Mouse (Mus musculus): Measurements from ENCODE around the gene Npl. TPM values are rescaled to one million over a fixed set of nuclear protein-coding genes. Genes with fewer than 3 reads are reported as not detected.

Gene Npl
- total and polyA plus RNA-seq, 2 experiments from 2014 or later = 0.57 to 3.2 TPM

GRCm38 (mm10) chr1:153559126-153559647 is 9.3 kb upstream of the Npl start:
- peak; percentile 76 for DNase-seq (ENCODE audit: low spot score)
- H3K36me3 ChIP-seq (replicated peaks; ENCODE audit: control insufficient read depth, insufficient read depth, low read length) = no peaks in the 10 kb centered on the region
- H3K9me3 ChIP-seq (replicated peaks; ENCODE audit: control insufficient read depth, low read length) = no peaks in the 10 kb centered on the region
- H3K27me3 ChIP-seq (ENCODE audit: control insufficient read depth, insufficient read depth, low read length) = no peaks in the 10 kb centered on the region
- H3K4me1 ChIP-seq (ENCODE audit: control insufficient read depth, insufficient read depth) = no peaks in the 10 kb centered on the region
- no peak overlapping the region for H3K4me3 ChIP-seq (ENCODE audit: low read depth, low read length)
- WGBS = 17% methylated on average over 9 of the region's 9 CpGs
- peak; percentile 59; the same call in 1 of the 2 replicates for ATAC-seq (ENCODE audit: insufficient read depth, low read depth)
- TF ChIP-seq CTCF (IDR thresholded peaks at IDR 0.05; ENCODE audit: low read depth) (peak; percentile 90), EP300 (IDR thresholded peaks at IDR 0.05; ENCODE audit: low read depth) (no peak)
- no peak overlapping the region for H3K9ac ChIP-seq (replicated peaks; ENCODE audit: low read depth, low read length)
- H3K27ac ChIP-seq (ENCODE audit: low read depth) = no peak overlapping the region
- no peak overlapping the region for H3K4me2 ChIP-seq (ENCODE audit: low read depth, low read length)

- Histone ChIP-seq H3K9ac (replicated peaks; ENCODE audit: low read depth, low read length) (no peak overlapping the region), H3K4me2 (ENCODE audit: low read depth, low read length) (no peak overlapping the region), H3K9me3 (replicated peaks; ENCODE audit: control insufficient read depth, low read length) (no peaks in the 10 kb centered on the region), H3K27me3 (ENCODE audit: control insufficient read depth, insufficient read depth, low read length) (no peaks in the 10 kb centered on the region), H3K36me3 (replicated peaks; ENCODE audit: control insufficient read depth, insufficient read depth, low read length) (no peaks in the 10 kb centered on the region), H3K4me3 (ENCODE audit: low read depth, low read length) (no peak overlapping the region), H3K4me1 (ENCODE audit: control insufficient read depth, insufficient read depth) (no peaks in the 10 kb centered on the region), H3K27ac (ENCODE audit: low read depth) (no peak overlapping the region)
- ATAC-seq (ENCODE audit: insufficient read depth, low read depth) (peak; percentile 72), DNase-seq (ENCODE audit: low spot score) (peak; percentile 82)
- TF ChIP-seq CTCF (IDR thresholded peaks at IDR 0.05; ENCODE audit: low read depth) (peak; percentile 96), EP300 (IDR thresholded peaks at IDR 0.05; ENCODE audit: low read depth) (no peak)
- 2% methylated on average over 2 of the region's 2 CpGs for WGBS
Measured at GRCm38 (mm10) chr1:153556896-153557295, 7.1 kb upstream of the Npl start.

- Histone ChIP-seq H3K4me3 (ENCODE audit: low read depth, low read length) (no peak overlapping the region), H3K36me3 (replicated peaks; ENCODE audit: control insufficient read depth, insufficient read depth, low read length) (no peaks in the 10 kb centered on the region), H3K27me3 (ENCODE audit: control insufficient read depth, insufficient read depth, low read length) (no peaks in the 10 kb centered on the region), H3K9ac (replicated peaks; ENCODE audit: low read depth, low read length) (no peak overlapping the region), H3K4me2 (ENCODE audit: low read depth, low read length) (no peak overlapping the region), H3K9me3 (replicated peaks; ENCODE audit: control insufficient read depth, low read length) (no peaks in the 10 kb centered on the region), H3K27ac (ENCODE audit: low read depth) (no peak overlapping the region), H3K4me1 (ENCODE audit: control insufficient read depth, insufficient read depth) (no peaks in the 10 kb centered on the region)
- WGBS = 88% methylated on average over 4 of the region's 4 CpGs
- DNase-seq (ENCODE audit: low spot score) (no peak), ATAC-seq (ENCODE audit: insufficient read depth, low read depth) (no peak)
- TF ChIP-seq EP300 (IDR thresholded peaks at IDR 0.05; ENCODE audit: low read depth) = no peak
- no peak for TF ChIP-seq CTCF (IDR thresholded peaks at IDR 0.05; ENCODE audit: low read depth)
Measured at GRCm38 (mm10) chr1:153556202-153556601, 6.4 kb upstream of the Npl start.

GRCm38 (mm10) chr1:153550814-153551213 is 969 bp upstream of the Npl start:
- WGBS = 20% methylated on average over 3 of the region's 3 CpGs
- no peaks in the 10 kb centered on the region for H3K27me3 ChIP-seq (ENCODE audit: control insufficient read depth, insufficient read depth, low read length)
- H3K4me3 ChIP-seq (ENCODE audit: low read depth, low read length) = no peak overlapping the region
- no peaks in the 10 kb centered on the region for H3K36me3 ChIP-seq (replicated peaks; ENCODE audit: control insufficient read depth, insufficient read depth, low read length)
- ATAC-seq (ENCODE audit: insufficient read depth, low read depth) (no peak), DNase-seq (ENCODE audit: low spot score) (peak; percentile 30)
- no peaks in the 10 kb centered on the region for H3K9me3 ChIP-seq (replicated peaks; ENCODE audit: control insufficient read depth, low read length)
- H3K4me2 ChIP-seq (ENCODE audit: low read depth, low read length) = no peak overlapping the region
- H3K9ac ChIP-seq (replicated peaks; ENCODE audit: low read depth, low read length) = no peak overlapping the region
- no peaks in the 10 kb centered on the region for H3K4me1 ChIP-seq (ENCODE audit: control insufficient read depth, insufficient read depth)
- TF ChIP-seq CTCF (IDR thresholded peaks at IDR 0.05; ENCODE audit: low read depth) (peak; percentile 64), EP300 (IDR thresholded peaks at IDR 0.05; ENCODE audit: low read depth) (no peak)
- H3K27ac ChIP-seq (ENCODE audit: low read depth) = no peak overlapping the region

- no peak overlapping the region for H3K27ac ChIP-seq (ENCODE audit: low read depth)
- no peak for ATAC-seq (ENCODE audit: insufficient read depth, low read depth)
- H3K27me3 ChIP-seq (ENCODE audit: control insufficient read depth, insufficient read depth, low read length) = no peaks in the 10 kb centered on the region
- WGBS = 60% methylated on average over 8 of the region's 8 CpGs
- no peaks in the 10 kb centered on the region for H3K36me3 ChIP-seq (replicated peaks; ENCODE audit: control insufficient read depth, insufficient read depth, low read length)
- DNase-seq (ENCODE audit: low spot score) = no peak
- no peaks in the 10 kb centered on the region for H3K9me3 ChIP-seq (replicated peaks; ENCODE audit: control insufficient read depth, low read length)
- H3K4me2 ChIP-seq (ENCODE audit: low read depth, low read length) = no peak overlapping the region
- no peak overlapping the region for H3K4me3 ChIP-seq (ENCODE audit: low read depth, low read length)
- H3K4me1 ChIP-seq (ENCODE audit: control insufficient read depth, insufficient read depth) = 0 out of 2 replicates have a peak, but pooled peaks cover 7% of the 10 kb centered on the region
- no peak overlapping the region for H3K9ac ChIP-seq (replicated peaks; ENCODE audit: low read depth, low read length)
- TF ChIP-seq EP300 (IDR thresholded peaks at IDR 0.05; ENCODE audit: low read depth) = no peak
- no peak for TF ChIP-seq CTCF (IDR thresholded peaks at IDR 0.05; ENCODE audit: low read depth)
Measured at GRCm38 (mm10) chr1:153547555-153547954, 2.3 kb downstream of the Npl start.

GRCm38 (mm10) chr1:153545196-153545595 is 4.6 kb downstream of the Npl start:
- Histone ChIP-seq H3K27ac (ENCODE audit: low read depth) (no peak overlapping the region), H3K36me3 (replicated peaks; ENCODE audit: control insufficient read depth, insufficient read depth, low read length) (no peaks in the 10 kb centered on the region), H3K4me1 (ENCODE audit: control insufficient read depth, insufficient read depth) (0 out of 2 replicates have a peak, but pooled peaks cover 11% of the 10 kb centered on the region), H3K4me2 (ENCODE audit: low read depth, low read length) (no peak overlapping the region), H3K27me3 (ENCODE audit: control insufficient read depth, insufficient read depth, low read length) (no peaks in the 10 kb centered on the region), H3K9me3 (replicated peaks; ENCODE audit: control insufficient read depth, low read length) (no peaks in the 10 kb centered on the region), H3K4me3 (ENCODE audit: low read depth, low read length) (no peak overlapping the region), H3K9ac (replicated peaks; ENCODE audit: low read depth, low read length) (no peak overlapping the region)
- DNase-seq (ENCODE audit: low spot score) (no peak), ATAC-seq (ENCODE audit: insufficient read depth, low read depth) (no peak)
- TF ChIP-seq CTCF (IDR thresholded peaks at IDR 0.05; ENCODE audit: low read depth) = no peak
- WGBS = 68% methylated on average over 2 of the region's 2 CpGs

Measured in heart, postnatal 0 days (tissue).